Mouse (Mus musculus): ENCODE measurements at regions not wholly inside any gene's neighbourhood (a gene's known extent, or its start where the extent isn't known, plus 50 kb on each side); places are given as distances from the start of the nearest gene placed in this dataset.

- Histone ChIP-seq H3K27ac (ENCODE audit: insufficient read depth, low read depth, low read length) (no peak overlapping the region), H3K27me3 (ENCODE audit: control insufficient read depth, insufficient read depth, low read length) (no peaks in the 10 kb centered on the region), H3K4me3 (ENCODE audit: low read depth, low read length) (no peak overlapping the region), H3K36me3 (ENCODE audit: control insufficient read depth, insufficient read depth, low read length) (no peaks in the 10 kb centered on the region), H3K4me1 (ENCODE audit: control insufficient read depth, insufficient read depth, insufficient read length, low read length) (peaks cover 5% of the 10 kb centered on the region; the same call in 1 of the 2 replicates)
- 79% methylated on average over 6 of the region's 6 CpGs for WGBS
- no peak for TF ChIP-seq CTCF (IDR thresholded peaks at IDR 0.05; ENCODE audit: extremely low read depth, insufficient read length, insufficient replicate concordance, low read depth, low read length)
- no peak for TF ChIP-seq POLR2A (IDR thresholded peaks at IDR 0.05; ENCODE audit: low read depth, low read length)
Observed at GRCm38 (mm10) chr12:77018373-77018772, 56.4 kb upstream of the Max start.

GRCm38 (mm10) chr12:77014908-77015307, 52.9 kb upstream of the Max start:
- H3K4me3 ChIP-seq (ENCODE audit: low read depth, low read length), result no peak overlapping the region
- no peaks in the 10 kb centered on the region for H3K36me3 ChIP-seq (ENCODE audit: control insufficient read depth, insufficient read depth, low read length)
- no peaks in the 10 kb centered on the region for H3K27me3 ChIP-seq (ENCODE audit: control insufficient read depth, insufficient read depth, low read length)
- no peak for TF ChIP-seq POLR2A (IDR thresholded peaks at IDR 0.05; ENCODE audit: low read depth, low read length)
- WGBS, result 72% methylated on average over 2 of the region's 2 CpGs
- no peak overlapping the region for H3K27ac ChIP-seq (ENCODE audit: insufficient read depth, low read depth, low read length)
- peaks cover 1% of the 10 kb centered on the region; the same call in 1 of the 2 replicates for H3K4me1 ChIP-seq (ENCODE audit: control insufficient read depth, insufficient read depth, insufficient read length, low read length)

All from small intestine, adult 2 months (tissue).